Mouse (Mus musculus) small intestine, adult 10 weeks (tissue): ENCODE measurements around the gene Il18rap. TPM values are rescaled to one million over a fixed set of nuclear protein-coding genes. Genes with fewer than 3 reads are reported as not detected.

Source experiments
- polyA plus RNA-seq: library from polyadenylated mRNA; stranded (reverse); fragments of 350-450 nt; fragmentation: Illumina TruSeq; extraction: RNeasy Lipid Tissue Mini Kit (QIAGEN cat#74804); gene quantifications from one replicate; pipeline ENCODE4 v1.2.3, GENCODE M21; 2014; ENCODE audit warnings: low replicate concordance

The Il18rap gene
- polyA plus RNA-seq, result 0.89 TPM

DNA sequence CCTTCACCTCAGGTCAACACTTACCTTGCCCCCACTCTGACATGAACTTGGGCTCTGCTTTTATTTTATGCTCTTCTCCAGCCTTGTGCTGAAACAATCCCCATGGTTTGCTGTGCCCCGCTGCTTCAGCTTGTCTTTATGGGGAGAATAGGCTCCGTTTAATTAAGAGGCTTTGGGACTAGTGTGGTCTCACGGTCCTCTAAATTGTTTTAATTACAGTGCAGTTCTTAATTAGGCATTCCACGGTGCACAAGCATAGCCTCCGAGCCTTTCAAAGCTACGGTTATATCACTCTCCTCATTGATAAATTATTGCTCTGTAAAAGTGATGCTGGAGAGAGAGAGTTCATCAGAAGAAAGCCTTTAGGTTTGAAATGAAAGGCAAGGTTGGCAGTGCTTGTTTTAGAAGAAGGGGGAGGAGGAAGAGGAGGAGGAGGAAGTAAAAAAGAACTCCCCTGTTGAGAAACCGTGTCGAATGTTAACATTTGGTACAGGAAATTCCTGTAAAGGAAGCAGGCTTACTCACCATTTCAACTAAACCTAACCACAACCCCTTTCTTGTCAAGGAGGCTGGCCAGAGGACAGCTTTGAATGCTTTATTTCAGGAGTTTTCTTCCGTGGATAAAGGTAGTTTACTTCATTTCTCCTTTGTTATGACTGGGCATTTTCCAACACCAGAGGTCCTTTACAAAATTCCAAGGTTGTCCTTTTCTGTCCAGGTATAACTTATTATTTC is at the start of gene Il18rap:
Gene Il18rap, plus strand, starts transcription at position 512 of the 735 bp plus-strand sequence.

GRCm38 (mm10) chr1:40465477-40466430 is 49.4 kb upstream of the Il18rap start, which contains the start of gene Il18r1:
TSS of gene Il18r1 (plus strand) at chr1:40465552.

DNA sequence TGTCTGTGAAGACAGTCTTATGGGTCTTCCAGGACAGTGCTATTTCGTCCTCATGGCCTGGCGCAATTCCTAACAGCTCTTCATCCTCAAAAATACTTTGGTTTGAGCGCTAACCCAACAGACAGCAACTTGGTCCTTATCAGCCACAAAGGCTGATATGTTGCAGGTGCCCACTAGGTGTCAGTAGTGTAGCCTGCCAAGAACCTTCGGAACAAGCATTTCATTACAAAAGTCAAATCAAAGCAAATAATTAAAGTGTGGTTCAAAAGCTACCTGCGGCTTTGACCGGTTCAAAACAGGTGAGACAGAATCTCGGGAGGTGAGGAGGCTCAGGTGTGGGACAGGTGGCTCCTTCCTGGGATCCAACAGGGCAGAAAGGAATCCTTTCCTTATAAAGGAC is 64.6 kb downstream of the Il18rap start, which contains the start of gene Slc9a4:
Gene Slc9a4, plus strand, starts transcription at position 298 of the 400 bp plus-strand sequence.

Other genes starting within 250 kb of the Il18rap start
- gene Il1rl2, start 190.8 kb upstream of the Il18rap start, polyA plus RNA-seq, result 5.8 TPM
- 8.9 TPM for gene Il1rl1, start 85.8 kb upstream of the Il18rap start, polyA plus RNA-seq
- gene Il18r1, start 49.8 kb upstream of the Il18rap start, polyA plus RNA-seq, result 3.1 TPM
- gene Slc9a4, start 64.7 kb downstream of the Il18rap start, polyA plus RNA-seq, result 0.97 TPM
- gene Slc9a2, start 165.2 kb downstream of the Il18rap start, polyA plus RNA-seq, result 70.3 TPM